Mouse (Mus musculus) liver, embryonic 14.5 days (tissue): ENCODE measurements at regions not wholly inside any gene's neighbourhood (a gene's known extent, or its start where the extent isn't known, plus 50 kb on each side); places are given as distances from the start of the nearest gene placed in this dataset.

Source experiments
- ATAC-seq: fragments of 200-750 bp; cut with Nextera tagmentation; 2 replicates; pipeline ENCODE4 v1.8.0; 2017; ENCODE audit warnings: moderate number of reproducible peaks, mild to moderate bottlenecking, moderate library complexity; ENCODE audit not compliant: insufficient read depth
- DNase-seq, 3 experiments: peaks; one replicate each; pipeline ENCODE4 v3.0.0-alpha.2; 2012 to 2013; ENCODE audit warnings: low read depth in 3 of 3, low spot score in 3 of 3
- H3K27ac ChIP-seq: fragments of 300-500 bp; sonication (generic); 2 replicates; pipeline ENCODE4 v1.5.1; 2014; ENCODE audit warnings: moderate library complexity, mild to moderate bottlenecking, control low read depth, inconsistent platforms
- H3K27me3 ChIP-seq: fragments of 300-500 bp; sonication (generic); 2 replicates; pipeline ENCODE4 v1.6.1; 2014; ENCODE audit warnings: mild to moderate bottlenecking, low read length, moderate library complexity; ENCODE audit not compliant: control insufficient read depth, insufficient read depth
- H3K36me3 ChIP-seq: fragments of 300-500 bp; sonication (generic); replicated peaks from 2 replicates; pipeline ENCODE4 v1.6.1; 2014; ENCODE audit warnings: low read depth; ENCODE audit not compliant: control insufficient read depth, insufficient read depth
- H3K4me1 ChIP-seq, 2 experiments: fragments of 200-500 bp in 1 of 2; fragments of 300-500 bp in 1 of 2; sonication (generic) in 1 of 2; replicated peaks; 2 replicates each; pipeline ENCODE4 v1.6.1; 2012 to 2014; ENCODE audit warnings: antibody characterized with exemption in 1 of 2, inconsistent platforms in 1 of 2, low read length in 1 of 2; ENCODE audit not compliant: control insufficient read depth in 2 of 2, insufficient read depth in 2 of 2
- H3K4me2 ChIP-seq: fragments of 300-500 bp; sonication (generic); 2 replicates; pipeline ENCODE4 v1.6.1; 2014; ENCODE audit warnings: low read depth, mild to moderate bottlenecking, control low read depth, moderate library complexity
- H3K4me3 ChIP-seq, 2 experiments: fragments of 200-500 bp in 1 of 2; fragments of 300-500 bp in 1 of 2; sonication (generic) in 1 of 2; 2 replicates each; pipeline ENCODE4 v1.5.1; 2012 to 2014; ENCODE audit warnings: low read depth in 2 of 2, low read length in 2 of 2, mild to moderate bottlenecking in 2 of 2, control low read depth in 1 of 2, inconsistent platforms in 1 of 2, moderate library complexity in 1 of 2; ENCODE audit not compliant: insufficient read depth in 1 of 2
- H3K9ac ChIP-seq: fragments of 300-500 bp; sonication (generic); replicated peaks from 2 replicates; pipeline ENCODE4 v1.6.1; 2014; ENCODE audit warnings: mild to moderate bottlenecking, control low read depth, moderate library complexity
- H3K9me3 ChIP-seq: fragments of 300-500 bp; sonication (generic); 2 replicates; pipeline ENCODE4 v1.6.1; 2016; ENCODE audit warnings: low read length, mixed read lengths; ENCODE audit not compliant: control insufficient read depth
- CTCF ChIP-seq: IDR thresholded peaks from 2 replicates; pipeline ENCODE4 v1.5.1; 2016; ENCODE audit warnings: antibody characterized with exemption, low read depth, control low read depth
- EP300 ChIP-seq: IDR thresholded peaks from 2 replicates; pipeline ENCODE4 v1.6.1; 2016; ENCODE audit warnings: antibody characterized with exemption, low read depth
- WGBS: fragments of 180-500 bp; shearing (Covaris S2); extraction: QIAGEN DNeasy Blood & Tissue Kit; methylation state at CpG from one replicate; pipeline ENCODE4 v1.1.7; 2014; ENCODE audit not compliant: insufficient replicate concordance; 5-methylcytosine and 5-hydroxymethylcytosine counted together

DNA sequence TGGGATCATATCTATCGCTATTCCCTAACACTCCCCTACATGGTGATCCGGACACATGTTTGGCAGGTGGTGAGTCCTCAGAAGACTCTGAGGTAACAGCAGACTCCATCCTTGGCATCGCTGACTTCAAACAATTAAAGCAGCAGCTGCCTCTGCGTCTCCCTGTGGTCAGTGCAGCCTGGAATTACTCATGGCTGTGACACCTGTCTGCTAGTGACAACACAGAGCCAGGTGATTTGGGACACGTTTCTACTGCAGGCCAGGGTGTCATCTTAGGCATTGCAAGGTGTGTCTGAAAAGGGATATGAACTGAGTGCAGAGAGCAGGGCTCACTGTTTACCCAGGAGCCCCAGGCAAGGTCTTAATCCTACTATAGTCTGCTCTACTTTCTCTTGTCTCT is 58.8 kb upstream of the Errfi1 start:
- Histone ChIP-seq H3K9ac (no peak overlapping the region), H3K27me3 (no peaks in the 10 kb centered on the region), H3K36me3 (no peaks in the 10 kb centered on the region), H3K27ac (no peak overlapping the region), H3K4me3 (no peak overlapping the region), H3K4me2 (no peak overlapping the region), H3K9me3 (no peaks in the 10 kb centered on the region), H3K4me1 (peaks cover 0 to 12% of the 10 kb centered on the region in 2 experiments; a peak in 2 of 4 replicates)
- ATAC-seq (no peak), DNase-seq (no peak)
- 65% methylated on average over 5 of the region's 5 CpGs for WGBS
- TF ChIP-seq EP300 = no peak
- no peak for TF ChIP-seq CTCF

DNA sequence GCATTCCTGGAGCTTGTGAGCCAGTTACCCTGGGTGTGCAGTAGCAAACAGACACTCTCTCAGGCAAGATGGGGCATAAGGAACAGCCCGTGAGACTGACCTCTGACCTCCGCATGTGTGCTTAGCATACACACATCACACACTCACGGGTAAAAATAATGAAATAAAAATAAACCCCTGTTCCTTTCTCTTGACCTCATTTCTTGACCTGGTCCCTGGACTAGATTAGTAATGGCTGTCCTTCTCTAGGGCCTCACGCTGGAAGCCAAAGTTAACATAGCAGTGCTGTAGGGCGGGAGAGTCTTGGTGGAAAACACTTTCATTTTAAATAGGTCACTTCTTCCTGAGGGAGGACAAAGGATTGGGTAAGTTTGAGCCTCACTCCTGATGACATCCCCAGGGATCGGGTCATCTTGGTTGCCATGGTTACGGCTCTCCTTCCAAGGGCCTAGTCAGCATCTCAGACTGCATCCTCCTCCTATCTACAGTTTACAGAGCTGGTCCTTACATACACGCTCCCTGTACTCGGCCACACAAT is 59.4 kb upstream of the Errfi1 start:
- no peak overlapping the region for H3K27ac ChIP-seq
- no peak for TF ChIP-seq CTCF
- TF ChIP-seq EP300 = no peak
- H3K9me3 ChIP-seq = no peaks in the 10 kb centered on the region
- no peak overlapping the region for H3K4me3 ChIP-seq
- no peak overlapping the region for H3K4me2 ChIP-seq
- H3K36me3 ChIP-seq = no peaks in the 10 kb centered on the region
- no peak for DNase-seq
- no peak overlapping the region for H3K9ac ChIP-seq
- no peak for ATAC-seq
- no peaks in the 10 kb centered on the region for H3K27me3 ChIP-seq
- whole genome bisulfite sequencing = 63% methylated on average over 9 of the region's 9 CpGs
- H3K4me1 ChIP-seq = peaks cover 0 to 7% of the 10 kb centered on the region in 2 experiments; a peak in 2 of 4 replicates

DNA sequence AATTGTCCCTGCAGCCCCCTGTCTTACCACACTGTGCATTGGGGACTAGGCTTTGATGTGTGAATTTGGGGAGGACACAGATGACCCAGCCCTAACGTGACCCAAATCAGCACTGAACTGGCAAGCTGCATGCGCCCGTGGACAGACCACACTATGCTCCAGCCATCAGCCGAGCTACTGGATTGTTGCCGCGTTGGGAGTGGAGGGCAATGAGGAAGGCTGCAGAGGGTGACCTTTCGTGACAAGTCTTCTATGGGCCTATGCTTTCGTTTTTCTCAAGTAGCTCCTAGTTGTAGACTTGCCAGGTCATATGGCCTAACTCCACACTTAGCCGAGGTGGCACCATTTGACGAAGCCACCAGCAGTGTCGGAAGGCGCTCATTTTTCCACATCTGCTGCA is 60.6 kb upstream of the Errfi1 start:
- Histone ChIP-seq H3K27me3 (no peaks in the 10 kb centered on the region), H3K4me3 (no peak overlapping the region), H3K9ac (no peak overlapping the region), H3K9me3 (no peaks in the 10 kb centered on the region), H3K4me2 (no peak overlapping the region), H3K36me3 (no peaks in the 10 kb centered on the region), H3K4me1 (peaks cover 0 to 4% of the 10 kb centered on the region in 2 experiments; a peak in 1 of 4 replicates), H3K27ac (no peak overlapping the region)
- 74% methylated on average over 12 of the region's 12 CpGs for WGBS
- DNase-seq (no peak), ATAC-seq (no peak)
- no peak for TF ChIP-seq CTCF
- TF ChIP-seq EP300 = no peak

DNA sequence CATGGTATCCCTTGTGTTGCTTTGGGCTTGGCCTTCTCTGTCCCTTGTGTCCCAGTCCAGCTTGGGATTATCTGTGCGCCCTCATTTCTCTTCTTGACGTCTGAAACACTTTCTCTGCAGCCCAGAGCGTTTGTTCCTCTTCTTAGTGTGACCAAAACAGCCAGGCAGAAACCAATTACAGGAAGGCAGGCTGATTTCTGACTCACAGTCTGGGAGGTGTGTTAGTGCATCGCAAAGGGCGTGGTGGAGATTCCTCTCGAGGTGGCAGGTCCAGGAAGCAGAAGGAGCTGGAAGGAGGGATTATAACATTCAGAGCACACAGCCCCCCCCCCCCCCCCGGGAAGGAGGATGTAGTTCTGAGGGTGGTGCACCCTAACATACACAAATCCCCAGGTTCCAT is 64.6 kb upstream of the Errfi1 start:
- no peak for DNase-seq
- H3K4me1 ChIP-seq = peaks cover 0 to 15% of the 10 kb centered on the region in 2 experiments; a peak in 2 of 4 replicates
- H3K27ac ChIP-seq = no peak overlapping the region
- ATAC-seq = no peak
- 21% methylated on average over 7 of the region's 7 CpGs for WGBS
- no peaks in the 10 kb centered on the region for H3K27me3 ChIP-seq
- no peak overlapping the region for H3K4me2 ChIP-seq
- no peak overlapping the region for H3K9ac ChIP-seq
- no peaks in the 10 kb centered on the region for H3K36me3 ChIP-seq
- no peaks in the 10 kb centered on the region for H3K9me3 ChIP-seq
- no peak overlapping the region for H3K4me3 ChIP-seq
- TF ChIP-seq CTCF (no peak), EP300 (no peak)

DNA sequence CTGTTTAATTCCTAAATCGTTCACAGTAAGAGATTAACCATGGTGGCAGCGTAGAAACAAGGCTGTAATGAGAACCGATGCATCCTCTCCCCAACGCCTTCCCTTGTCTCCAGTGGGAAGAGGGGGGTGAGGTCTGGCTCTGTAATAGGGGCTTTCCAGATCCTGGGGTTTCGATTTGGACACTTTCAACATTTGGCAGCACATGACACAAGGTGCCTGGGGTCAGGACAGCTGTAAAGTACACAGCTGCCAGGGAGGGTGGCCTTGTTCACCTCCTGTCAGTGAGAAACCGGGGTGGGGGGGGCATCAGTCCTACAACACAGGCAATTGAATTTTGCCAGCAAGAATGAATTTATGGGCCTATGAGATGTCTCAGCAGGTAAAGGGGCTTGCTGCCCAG is 66.6 kb upstream of the Errfi1 start:
- no peak for DNase-seq
- TF ChIP-seq EP300 = no peak
- TF ChIP-seq CTCF = no peak

More for the DNA sequence above, 66.6 kb upstream of the Errfi1 start:
- no peaks in the 10 kb centered on the region for H3K9me3 ChIP-seq
- no peaks in the 10 kb centered on the region for H3K27me3 ChIP-seq
- H3K9ac ChIP-seq = no peak overlapping the region
- WGBS = 54% methylated on average over 6 of the region's 6 CpGs
- H3K4me1 ChIP-seq = peaks cover 0 to 15% of the 10 kb centered on the region in 2 experiments; a peak in 2 of 4 replicates
- no peak overlapping the region for H3K4me3 ChIP-seq
- H3K36me3 ChIP-seq = no peaks in the 10 kb centered on the region
- no peak overlapping the region for H3K27ac ChIP-seq
- 0 out of 2 replicates have a peak, but pooled peaks have one; percentile 47 for ATAC-seq
- no peak overlapping the region for H3K4me2 ChIP-seq
